Mouse (Mus musculus): ENCODE measurements around the gene Cdh13. TPM values are rescaled to one million over a fixed set of nuclear protein-coding genes. Genes with fewer than 3 reads are reported as not detected.
"Not testable (repeated sequence)": the region's sequence is repeated elsewhere in the genome, so short reads cannot be mapped to it uniquely, and the experiment has no call there.

Cdh13 gene
- polyA plus RNA-seq, 1 experiment: 30.7 TPM

DNA sequence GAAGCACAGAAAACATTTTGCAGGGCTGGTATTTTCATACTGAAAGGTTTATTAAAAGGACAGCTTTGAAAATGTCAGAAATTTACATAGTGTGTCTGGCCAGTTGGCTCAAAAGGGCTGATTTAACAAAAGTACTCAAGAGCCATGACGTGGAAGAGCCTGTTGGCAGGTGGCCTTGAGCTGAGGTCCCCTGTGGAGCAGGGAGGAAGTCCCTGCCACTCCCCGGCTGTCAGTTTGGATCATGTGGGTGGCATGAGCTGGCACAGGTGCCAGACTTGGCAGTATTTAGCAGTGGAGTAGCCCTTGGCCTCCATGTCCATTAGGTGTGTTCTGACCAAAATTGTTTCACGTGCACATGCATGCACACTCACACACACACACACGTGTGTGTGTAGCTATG lies 1001.4 kb downstream of the Cdh13 start:
- H3K27ac ChIP-seq (replicated peaks; ENCODE audit: low read depth, low read length): no peak overlapping the region
- H3K4me3 ChIP-seq (ENCODE audit: insufficient read depth, low read depth, low read length): no peak overlapping the region
- no peaks in the 10 kb centered on the region; the same call in 1 of the 2 replicates for H3K4me1 ChIP-seq (ENCODE audit: control insufficient read depth, insufficient read depth, insufficient read length, low read length)

DNA sequence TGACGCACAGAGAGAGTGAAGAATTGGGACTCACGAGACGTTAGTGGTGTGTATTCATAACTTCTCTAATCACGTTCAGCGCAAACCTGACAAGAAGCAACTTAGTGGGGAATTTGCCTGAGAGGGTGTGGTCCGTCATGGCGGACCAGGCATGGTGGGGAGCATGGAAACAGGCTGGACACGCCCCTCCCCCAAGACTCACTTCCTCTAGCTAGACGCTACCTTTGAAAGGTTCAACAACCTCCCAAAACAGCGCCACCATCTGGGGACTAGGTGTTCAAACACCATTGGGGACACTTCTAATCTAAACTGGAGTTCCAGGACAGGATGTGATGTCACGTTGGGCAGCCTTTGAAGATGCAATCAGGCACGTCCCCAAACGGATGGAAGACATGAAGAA lies 1011.9 kb downstream of the Cdh13 start:
- no peak overlapping the region for H3K4me3 ChIP-seq (ENCODE audit: insufficient read depth, low read depth, low read length)
- H3K27ac ChIP-seq (replicated peaks; ENCODE audit: low read depth, low read length): no peak overlapping the region
- H3K4me1 ChIP-seq (ENCODE audit: control insufficient read depth, insufficient read depth, insufficient read length, low read length): no peaks in the 10 kb centered on the region

GRCm38 (mm10) chr8:119297752-119298151 lies 1014.2 kb downstream of the Cdh13 start:
- not testable (repeated sequence) for H3K4me1 ChIP-seq (ENCODE audit: control insufficient read depth, insufficient read depth, insufficient read length, low read length); H3K27ac ChIP-seq (replicated peaks; ENCODE audit: low read depth, low read length); H3K4me3 ChIP-seq (ENCODE audit: insufficient read depth, low read depth, low read length)

DNA sequence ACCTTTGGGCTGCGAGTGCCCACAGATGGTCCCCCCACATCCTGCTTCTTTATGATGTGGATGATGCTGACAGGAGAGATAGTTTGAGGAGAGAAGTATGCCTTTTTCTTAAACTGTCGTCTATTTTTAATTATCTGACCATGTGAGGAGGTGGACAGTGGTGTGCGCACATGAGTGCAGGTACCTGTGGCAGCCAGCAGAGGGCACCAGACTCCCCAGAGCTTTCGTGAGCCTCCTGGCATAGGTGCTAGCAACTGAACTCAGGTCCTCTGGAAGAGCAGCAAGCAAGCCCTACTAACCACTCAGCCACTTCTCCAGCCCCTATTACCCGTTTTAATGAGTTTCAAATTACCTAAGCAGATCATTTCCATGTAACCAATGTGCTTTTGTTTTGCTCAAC lies 1016.8 kb downstream of the Cdh13 start:
- no peak overlapping the region for H3K27ac ChIP-seq (replicated peaks; ENCODE audit: low read depth, low read length)
- H3K4me3 ChIP-seq (ENCODE audit: insufficient read depth, low read depth, low read length): no peak overlapping the region
- no peaks in the 10 kb centered on the region for H3K4me1 ChIP-seq (ENCODE audit: control insufficient read depth, insufficient read depth, insufficient read length, low read length)

- no peak overlapping the region for H3K27ac ChIP-seq (replicated peaks; ENCODE audit: low read depth, low read length)
- no peaks in the 10 kb centered on the region for H3K4me1 ChIP-seq (ENCODE audit: control insufficient read depth, insufficient read depth, insufficient read length, low read length)
- no peak overlapping the region for H3K4me3 ChIP-seq (ENCODE audit: insufficient read depth, low read depth, low read length)
Measured at GRCm38 (mm10) chr8:119304196-119304595, 1020.7 kb downstream of the Cdh13 start.

GRCm38 (mm10) chr8:119311412-119311811 lies 1027.9 kb downstream of the Cdh13 start:
- no peak overlapping the region for H3K27ac ChIP-seq (replicated peaks; ENCODE audit: low read depth, low read length)
- no peak overlapping the region for H3K4me3 ChIP-seq (ENCODE audit: insufficient read depth, low read depth, low read length)
- no peaks in the 10 kb centered on the region for H3K4me1 ChIP-seq (ENCODE audit: control insufficient read depth, insufficient read depth, insufficient read length, low read length)

GRCm38 (mm10) chr8:119323215-119323614 lies 1039.7 kb downstream of the Cdh13 start:
- Histone ChIP-seq H3K27ac (replicated peaks; ENCODE audit: low read depth, low read length) (no peak overlapping the region), H3K4me1 (ENCODE audit: control insufficient read depth, insufficient read depth, insufficient read length, low read length) (no peaks in the 10 kb centered on the region), H3K4me3 (ENCODE audit: insufficient read depth, low read depth, low read length) (no peak overlapping the region)

DNA sequence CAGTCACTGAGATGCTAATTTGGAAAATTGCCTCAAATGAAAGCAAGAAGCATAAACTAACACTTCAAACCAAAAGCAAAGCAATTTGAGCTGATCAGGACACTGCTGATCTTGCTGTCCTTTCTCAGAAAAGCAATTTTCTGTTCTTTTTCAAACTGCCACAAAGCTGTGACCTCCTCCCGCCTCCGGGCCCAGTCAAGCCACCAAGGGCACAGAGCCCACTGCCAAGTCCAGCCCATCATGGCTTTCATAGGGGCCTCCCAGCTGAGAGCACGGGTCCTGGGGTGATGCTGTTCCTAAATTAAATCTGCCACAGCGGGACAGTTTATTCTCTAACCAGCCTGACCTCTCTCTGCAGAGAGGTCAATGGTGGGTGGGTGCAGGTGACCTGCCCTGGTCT lies 1056.0 kb downstream of the Cdh13 start:
- H3K4me3 ChIP-seq (ENCODE audit: insufficient read depth, low read depth, low read length): no peak overlapping the region
- peaks cover 4% of the 10 kb centered on the region; the same call in 1 of the 2 replicates for H3K4me1 ChIP-seq (ENCODE audit: control insufficient read depth, insufficient read depth, insufficient read length, low read length)
- H3K27ac ChIP-seq (replicated peaks; ENCODE audit: low read depth, low read length): no peak overlapping the region

- Histone ChIP-seq H3K4me3 (ENCODE audit: insufficient read depth, low read depth, low read length) (peak overlapping the region; percentile 51), H3K27ac (replicated peaks; ENCODE audit: low read depth, low read length) (no peak overlapping the region), H3K4me1 (ENCODE audit: control insufficient read depth, insufficient read depth, insufficient read length, low read length) (peaks cover 9% of the 10 kb centered on the region; the same call in 1 of the 2 replicates)
Measured at GRCm38 (mm10) chr8:119343606-119344005, 1060.1 kb downstream of the Cdh13 start.

- Histone ChIP-seq H3K27ac (replicated peaks; ENCODE audit: low read depth, low read length) (0 out of 2 replicates have a peak within 1 kb of the TSS, but pooled peaks have one; percentile 36), H3K4me3 (ENCODE audit: insufficient read depth, low read depth, low read length) (peak within 1 kb of the TSS; percentile 91), H3K4me1 (ENCODE audit: control insufficient read depth, insufficient read depth, insufficient read length, low read length) (peaks cover 9% of the 10 kb centered on the region; the same call in 1 of the 2 replicates)
Measured at GRCm38 (mm10) chr8:119344190-119344856, 1060.8 kb downstream of the Cdh13 start, which contains the start of gene Hsbp1. Gene Hsbp1, plus strand, starts transcription at chr8:119344488.

DNA sequence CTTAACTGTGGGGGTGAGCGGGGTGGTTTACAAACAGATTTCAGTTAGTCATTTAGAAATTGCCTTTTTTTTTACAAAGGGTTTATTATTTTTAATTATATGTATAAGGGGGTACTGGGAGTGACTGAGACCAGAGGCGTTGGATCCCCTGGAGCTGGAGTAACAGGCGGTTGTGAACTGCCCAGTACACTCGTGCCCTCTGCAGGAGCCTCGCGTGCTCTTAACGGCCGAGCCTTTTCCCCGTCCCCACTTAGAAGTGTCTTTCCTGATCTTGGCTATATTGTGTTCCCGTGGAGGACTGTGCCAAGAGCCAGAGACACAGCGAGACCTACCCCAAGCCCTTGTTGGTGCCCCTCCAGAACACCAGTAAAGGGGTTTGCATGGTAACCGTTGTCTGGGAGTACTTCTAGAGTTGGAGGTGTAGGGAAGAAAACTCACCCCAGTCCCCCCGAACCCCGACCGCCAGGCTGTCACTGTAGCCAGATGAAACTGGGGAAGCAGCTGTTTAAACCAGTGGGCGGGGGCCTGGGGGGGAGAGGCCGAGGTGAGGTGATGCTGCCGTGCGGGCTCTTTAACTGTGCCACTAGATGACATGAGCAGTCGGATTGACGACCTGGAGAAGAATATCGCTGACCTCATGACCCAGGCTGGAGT lies 1061.6 kb downstream of the Cdh13 start:
- Histone ChIP-seq H3K4me1 (ENCODE audit: control insufficient read depth, insufficient read depth, insufficient read length, low read length) (peaks cover 9% of the 10 kb centered on the region; the same call in 1 of the 2 replicates), H3K27ac (replicated peaks; ENCODE audit: low read depth, low read length) (no peak overlapping the region), H3K4me3 (ENCODE audit: insufficient read depth, low read depth, low read length) (peak overlapping the region; percentile 91)

- Histone ChIP-seq H3K4me3 (ENCODE audit: insufficient read depth, low read depth, low read length) (peak overlapping the region; percentile 91; the same call in 1 of the 2 replicates), H3K4me1 (ENCODE audit: control insufficient read depth, insufficient read depth, insufficient read length, low read length) (peaks cover 8% of the 10 kb centered on the region; the same call in 1 of the 2 replicates), H3K27ac (replicated peaks; ENCODE audit: low read depth, low read length) (no peak overlapping the region)
Measured at GRCm38 (mm10) chr8:119345683-119346075, 1062.1 kb downstream of the Cdh13 start.

DNA sequence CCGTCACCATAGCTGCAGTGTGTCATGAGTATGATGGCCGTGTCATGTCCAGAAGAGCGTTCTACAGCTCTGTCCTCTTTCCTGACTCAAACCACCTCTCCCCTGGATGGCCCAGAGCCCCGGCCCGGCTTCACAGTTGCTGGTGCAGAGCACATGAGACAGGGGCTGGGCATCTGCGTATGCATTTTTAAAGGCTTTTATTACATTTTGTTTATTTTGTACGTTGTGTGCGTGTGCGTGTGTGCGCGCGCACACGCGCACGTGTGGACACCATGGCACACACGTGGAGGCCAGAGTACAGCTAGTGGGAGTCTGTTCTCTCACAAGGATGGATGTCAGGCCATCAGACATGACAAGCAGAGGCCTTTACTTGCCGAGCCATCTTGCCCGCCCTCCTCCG lies 1068.1 kb downstream of the Cdh13 start:
- Histone ChIP-seq H3K4me1 (ENCODE audit: control insufficient read depth, insufficient read depth, insufficient read length, low read length) (no peaks in the 10 kb centered on the region; the same call in 1 of the 2 replicates), H3K4me3 (ENCODE audit: insufficient read depth, low read depth, low read length) (no peak overlapping the region), H3K27ac (replicated peaks; ENCODE audit: low read depth, low read length) (no peak overlapping the region)

GRCm38 (mm10) chr8:119352977-119353658 lies 1069.6 kb downstream of the Cdh13 start:
- no peaks in the 10 kb centered on the region; the same call in 1 of the 2 replicates for H3K4me1 ChIP-seq (ENCODE audit: control insufficient read depth, insufficient read depth, insufficient read length, low read length)
- H3K4me3 ChIP-seq (ENCODE audit: insufficient read depth, low read depth, low read length): no peak overlapping the region
- H3K27ac ChIP-seq (replicated peaks; ENCODE audit: low read depth, low read length): no peak overlapping the region

- Histone ChIP-seq H3K4me1 (ENCODE audit: control insufficient read depth, insufficient read depth, insufficient read length, low read length) (no peaks in the 10 kb centered on the region; the same call in 1 of the 2 replicates), H3K4me3 (ENCODE audit: insufficient read depth, low read depth, low read length) (no peak overlapping the region), H3K27ac (replicated peaks; ENCODE audit: low read depth, low read length) (no peak overlapping the region)
Measured at GRCm38 (mm10) chr8:119353659-119354023, 1070.1 kb downstream of the Cdh13 start.
